ENCODE assay signal across 9 mouse cellular contexts in the genomic region with DNA sequence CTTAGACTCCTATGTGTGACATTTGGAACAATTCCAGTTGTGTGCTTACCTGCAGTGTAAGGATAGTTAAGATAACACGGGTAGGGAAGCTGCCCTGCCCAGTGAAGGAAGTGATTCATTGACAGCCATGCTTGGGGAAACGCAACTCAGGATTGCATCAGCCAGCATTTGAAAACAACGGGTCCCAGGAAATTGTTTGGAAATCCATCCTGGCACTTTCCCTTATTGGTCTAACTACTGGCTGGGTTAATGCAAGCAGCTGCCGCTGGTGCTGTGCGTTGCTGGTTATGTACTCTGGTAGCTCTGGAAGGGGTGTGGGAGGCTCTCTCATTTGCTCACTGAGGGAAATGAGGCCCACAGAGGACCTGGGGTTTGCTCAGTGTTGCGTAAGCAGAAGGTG. TPM values are rescaled to one million over a fixed set of nuclear protein-coding genes. Genes with fewer than 3 reads are reported as not detected.
DNase-seq lines count a peak whose midpoint lies in the region; ATAC-seq and TF ChIP-seq lines count a peak whose summit lies in the region.
"Had no signal": no experiment of that assay in that cellular context is flagged by ENCODE, and none has a peak within 500 bp of the region (broad histone marks: within the 10 kb centered on the region; RNA-seq: fewer than 3 reads in every experiment).

No protein-coding gene starts in this region.

- TF ChIP-seq POLR2A in embryonic fibroblast, embryonic 13.5 days (IDR thresholded peaks at IDR 0.05; ENCODE audit: low read depth, low read length) = no peak

- H3K4me3 ChIP-seq in embryonic fibroblast, embryonic 13.5 days (ENCODE audit: insufficient read depth, low read length) = no peak overlapping the region
- no peak overlapping the region for H3K4me3 ChIP-seq in liver, embryonic 13.5 days (replicated peaks)

- no peaks in the 10 kb centered on the region for H3K9me3 ChIP-seq in liver, embryonic 13.5 days (replicated peaks)

- no peak for TF ChIP-seq CTCF in embryonic fibroblast, embryonic 13.5 days (IDR thresholded peaks at IDR 0.05; ENCODE audit: borderline replicate concordance, insufficient read depth, low read length)

- no peak overlapping the region for H3K9ac ChIP-seq in liver, embryonic 13.5 days

- peaks cover 2% of the 10 kb centered on the region; the same call in 1 of the 2 replicates for H3K4me1 ChIP-seq in embryonic fibroblast, embryonic 13.5 days (ENCODE audit: control insufficient read depth, insufficient read depth, low read length)
- H3K4me1 ChIP-seq in liver, embryonic 13.5 days (replicated peaks) = peaks cover 37% of the 10 kb centered on the region

- ATAC-seq in liver, embryonic 13.5 days (ENCODE audit: low read depth) = peak; percentile 55
- ATAC-seq in monocyte, adult 5-6 weeks (replicated peaks; ENCODE audit: insufficient number of reproducible peaks, low FRiP score, low TSS enrichment, poor library complexity, severe bottlenecking) = peak; percentile 70; the same call in 1 of the 2 replicates

- no peaks in the 10 kb centered on the region for H3K36me3 ChIP-seq in liver, embryonic 13.5 days

- DNase-seq in heart, adult 11 months = peak; percentile 93
- no peak for DNase-seq in heart, adult 9 months (ENCODE audit: low spot score in 2 of 2)
- DNase-seq in liver, embryonic 13.5 days = no peak
- DNase-seq in layer of hippocampus, adult 9-10 months (ENCODE audit: low spot score) = no peak
- DNase-seq in layer of hippocampus, postnatal 25 days (ENCODE audit: extremely low spot score in 1 of 2, low spot score in 1 of 2) = no peak
- no peak for DNase-seq in T-cell, adult 2 months (ENCODE audit: low spot score)
- DNase-seq: thymus, postnatal 36 days had no signal

- no peak overlapping the region for H3K4me2 ChIP-seq in liver, embryonic 13.5 days

- no peaks in the 10 kb centered on the region for H3K27me3 ChIP-seq in liver, embryonic 13.5 days

- peak overlapping the region; percentile 78 for H3K27ac ChIP-seq in embryonic fibroblast, embryonic 13.5 days (ENCODE audit: insufficient read depth, low read length)
- peak overlapping the region; percentile 35 for H3K27ac ChIP-seq in liver, embryonic 13.5 days

- WGBS in liver, embryonic 13.5 days (ENCODE audit: insufficient replicate concordance) = 39% methylated on average over 6 of the region's 6 CpGs

RNA-seq across cellular contexts. Expression of a gene that starts 43.7 kb away (rescaled TPM):
- polyA plus RNA-seq in embryonic fibroblast, embryonic 13.5 days (2011; ENCODE audit: insufficient read length, low read depth, missing spikeins) = 176 and 197 TPM in 2 replicates
- 33.8 and 45.3 TPM in 2 replicates for polyA plus RNA-seq in liver, embryonic 13.5 days (2015; fragmentation: Nextera tagmentation; extraction: Ambion mirVana)
- 65.4 to 124 TPM (median 68.3 TPM) in 3 replicates for total RNA-seq in monocyte, adult 5-6 weeks (2017)
- 10 to 100 TPM; 63.3 to 78.4 TPM for total RNA-seq in layer of hippocampus, postnatal 25 days (2021)
